Mouse (Mus musculus) E14TG2a.4 (cell line): Measurements from ENCODE around the gene Arhgef3.
A peak's percentile ranks its signal among the peaks of the same experiment; 100 is the strongest.

Experiments
- H3K27me3 ChIP-seq: 2 replicates; pipeline ENCODE4 v1.6.1; 2014; ENCODE audit warnings: low read length, control low read depth; ENCODE audit not compliant: insufficient read depth
- H3K36me3 ChIP-seq: 2 replicates; pipeline ENCODE4 v1.6.1; 2014; ENCODE audit warnings: low read length, control low read depth; ENCODE audit not compliant: insufficient read depth
- H3K4me1 ChIP-seq: replicated peaks from 2 replicates; pipeline ENCODE4 v1.6.1; 2014; ENCODE audit warnings: low read depth, low read length, control low read depth
- H3K4me3 ChIP-seq: replicated peaks from 2 replicates; pipeline ENCODE4 v1.5.1; 2014; ENCODE audit warnings: mild to moderate bottlenecking, low read length
- H3K9me3 ChIP-seq: 2 replicates; pipeline ENCODE4 v1.6.1; 2014; ENCODE audit warnings: low read length, control low read depth
- CTCF ChIP-seq: conservative IDR thresholded peaks from 2 replicates; pipeline ENCODE4 v1.5.1; 2014; ENCODE audit warnings: low read length
- NANOG ChIP-seq: IDR thresholded peaks from 2 replicates; pipeline ENCODE4 v1.6.1; 2014; ENCODE audit warnings: borderline replicate concordance, low read length, mixed read lengths
- POU5F1 ChIP-seq: IDR thresholded peaks from 2 replicates; pipeline ENCODE4 v1.6.1; 2014; ENCODE audit warnings: low read length, borderline replicate concordance

Gene Arhgef3

DNA sequence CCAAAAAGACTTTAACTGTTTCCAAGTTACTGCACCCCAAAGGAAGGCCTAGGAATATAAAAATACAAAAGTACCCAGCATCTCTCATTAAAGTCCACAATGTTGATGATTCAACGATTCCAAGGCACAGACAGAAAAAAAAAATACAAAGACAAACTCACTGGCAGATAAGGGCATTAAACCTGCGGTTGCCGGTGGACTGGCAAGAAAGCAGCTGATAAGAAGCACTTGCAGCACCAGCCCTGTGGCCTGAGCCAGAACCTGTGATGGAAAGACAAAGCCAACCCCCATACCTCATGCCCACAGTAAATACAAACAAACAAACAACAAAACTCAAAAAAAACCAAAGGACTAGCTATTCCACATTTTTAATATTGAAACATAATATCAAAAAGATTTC is 295.0 kb downstream of the Arhgef3 start:
- Histone ChIP-seq H3K36me3 (peaks cover 30% of the 10 kb centered on the region), H3K9me3 (no peaks in the 10 kb centered on the region), H3K27me3 (no peaks in the 10 kb centered on the region), H3K4me3 (no peak overlapping the region), H3K4me1 (peaks cover 3% of the 10 kb centered on the region; the same call in 1 of the 2 replicates)
- no peak for TF ChIP-seq POU5F1
- TF ChIP-seq NANOG, result no peak
- no peak for TF ChIP-seq CTCF

DNA sequence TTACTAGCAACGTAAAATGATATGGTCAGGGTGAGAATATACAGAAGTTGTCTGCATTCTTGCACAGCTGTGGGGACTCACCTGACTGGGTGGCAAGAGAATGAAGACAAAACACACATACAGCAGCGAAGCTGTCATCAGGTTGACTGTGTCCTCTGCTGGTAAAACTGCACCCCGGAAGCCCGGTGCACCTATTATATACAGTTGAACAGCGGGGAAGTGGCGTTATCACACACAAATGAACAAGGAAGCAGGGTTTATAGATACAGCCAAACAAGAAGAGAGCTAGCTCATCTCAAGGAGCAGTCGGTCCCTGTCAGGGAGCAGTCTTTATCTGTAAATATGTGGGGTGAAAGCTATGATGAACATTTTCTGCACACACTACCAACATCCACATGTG is 296.8 kb downstream of the Arhgef3 start:
- no peaks in the 10 kb centered on the region for H3K9me3 ChIP-seq
- peaks cover 21% of the 10 kb centered on the region for H3K36me3 ChIP-seq
- no peaks in the 10 kb centered on the region for H3K27me3 ChIP-seq
- H3K4me1 ChIP-seq, result peaks cover 9% of the 10 kb centered on the region
- TF ChIP-seq CTCF, result no peak
- TF ChIP-seq NANOG, result no peak
- TF ChIP-seq POU5F1, result no peak
- no peak overlapping the region for H3K4me3 ChIP-seq

DNA sequence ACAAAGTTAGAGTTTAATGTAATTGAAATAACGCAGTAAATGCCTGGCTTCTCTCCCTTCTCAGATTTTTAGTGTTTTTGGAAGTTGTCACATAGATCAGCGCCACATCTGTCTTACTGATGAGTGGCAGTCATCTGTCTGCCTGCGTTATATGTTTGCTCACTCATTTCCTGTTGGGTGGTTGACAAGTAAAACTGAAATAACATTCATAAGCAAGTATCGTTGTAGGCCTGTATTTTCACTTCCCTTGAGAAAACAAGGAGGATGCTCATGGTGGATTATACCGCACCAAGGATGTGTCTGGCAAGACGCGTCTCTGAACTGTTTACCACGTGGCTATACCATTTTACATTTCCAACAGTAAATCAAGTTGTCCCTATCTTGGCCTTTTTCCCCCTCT is 298.0 kb downstream of the Arhgef3 start:
- no peaks in the 10 kb centered on the region for H3K27me3 ChIP-seq
- peaks cover 25% of the 10 kb centered on the region for H3K36me3 ChIP-seq
- no peaks in the 10 kb centered on the region for H3K9me3 ChIP-seq
- peaks cover 9% of the 10 kb centered on the region for H3K4me1 ChIP-seq
- H3K4me3 ChIP-seq, result no peak overlapping the region
- no peak for TF ChIP-seq CTCF
- no peak for TF ChIP-seq POU5F1
- TF ChIP-seq NANOG, result no peak

DNA sequence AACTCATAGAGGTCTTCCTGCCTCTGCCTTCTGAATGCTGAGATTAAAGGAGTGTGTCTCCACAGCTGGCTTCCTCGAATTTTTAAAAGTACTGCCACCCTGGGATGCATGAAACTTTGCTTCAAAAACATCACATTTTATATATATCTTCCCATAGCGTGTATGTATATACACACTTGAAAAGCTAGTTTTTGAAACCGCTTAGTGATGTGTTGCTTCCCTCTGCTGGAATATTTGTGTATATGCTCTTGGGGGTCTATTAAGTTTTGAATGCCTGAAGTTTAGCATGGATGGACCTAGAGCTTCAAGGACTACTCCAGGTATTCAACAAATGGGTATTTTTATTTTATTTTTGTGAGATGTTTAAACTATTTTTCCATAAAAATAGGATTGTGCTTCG is 299.3 kb downstream of the Arhgef3 start:
- TF ChIP-seq POU5F1, result no peak
- peak; percentile 48 for TF ChIP-seq CTCF
- TF ChIP-seq NANOG, result no peak
- no peak overlapping the region for H3K4me3 ChIP-seq
- H3K9me3 ChIP-seq, result no peaks in the 10 kb centered on the region
- H3K4me1 ChIP-seq, result peaks cover 6% of the 10 kb centered on the region; the same call in 1 of the 2 replicates
- peaks cover 30% of the 10 kb centered on the region for H3K36me3 ChIP-seq
- no peaks in the 10 kb centered on the region for H3K27me3 ChIP-seq

DNA sequence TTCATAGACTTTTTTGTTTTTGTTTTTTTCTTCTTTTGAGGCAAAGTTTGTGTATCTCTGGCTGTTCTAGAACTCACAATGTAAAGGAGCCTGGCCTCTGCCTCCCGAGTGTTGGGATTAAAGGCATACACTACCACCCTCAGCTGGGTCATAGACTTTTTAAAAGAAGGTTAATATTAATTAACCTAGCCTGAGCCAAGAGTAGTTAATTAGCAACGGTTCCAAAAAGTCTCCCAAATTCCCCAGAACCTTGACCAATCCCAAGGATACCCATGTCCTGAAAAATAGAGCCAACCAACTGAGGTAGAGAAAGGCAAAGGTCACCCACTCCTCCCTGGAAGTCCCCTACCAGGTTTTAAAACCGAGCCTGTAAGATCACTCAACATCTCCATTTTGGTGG is 306.1 kb downstream of the Arhgef3 start:
- H3K9me3 ChIP-seq, result peaks cover 7% of the 10 kb centered on the region
- TF ChIP-seq CTCF, result no peak
- peaks cover 23% of the 10 kb centered on the region for H3K4me1 ChIP-seq
- peaks cover 70% of the 10 kb centered on the region for H3K36me3 ChIP-seq
- H3K4me3 ChIP-seq, result no peak overlapping the region
- H3K27me3 ChIP-seq, result no peaks in the 10 kb centered on the region

DNA sequence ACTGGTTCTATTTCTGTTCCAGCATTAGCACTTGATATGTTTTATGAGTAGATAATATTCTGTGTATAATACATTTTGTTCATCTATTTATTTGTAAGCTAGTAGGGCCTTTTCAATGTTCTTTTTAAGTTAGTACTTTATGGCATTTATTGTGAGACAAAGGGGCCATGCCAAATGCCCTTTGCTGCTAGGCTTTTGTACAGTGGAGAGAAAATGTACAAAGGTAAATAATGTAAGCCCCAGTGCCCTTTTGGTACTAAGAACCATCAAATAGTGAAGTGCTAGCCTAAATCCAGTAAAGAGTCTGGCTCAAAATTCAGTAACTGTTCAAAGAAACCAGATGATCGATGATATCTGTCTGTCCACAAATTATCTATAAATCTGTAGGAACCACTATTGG is 307.6 kb downstream of the Arhgef3 start:
- H3K27me3 ChIP-seq, result no peaks in the 10 kb centered on the region
- H3K4me1 ChIP-seq, result peaks cover 32% of the 10 kb centered on the region
- H3K9me3 ChIP-seq, result peaks cover 7% of the 10 kb centered on the region
- peaks cover 77% of the 10 kb centered on the region for H3K36me3 ChIP-seq
- no peak overlapping the region for H3K4me3 ChIP-seq
- no peak for TF ChIP-seq POU5F1
- no peak for TF ChIP-seq NANOG
- no peak for TF ChIP-seq CTCF

DNA sequence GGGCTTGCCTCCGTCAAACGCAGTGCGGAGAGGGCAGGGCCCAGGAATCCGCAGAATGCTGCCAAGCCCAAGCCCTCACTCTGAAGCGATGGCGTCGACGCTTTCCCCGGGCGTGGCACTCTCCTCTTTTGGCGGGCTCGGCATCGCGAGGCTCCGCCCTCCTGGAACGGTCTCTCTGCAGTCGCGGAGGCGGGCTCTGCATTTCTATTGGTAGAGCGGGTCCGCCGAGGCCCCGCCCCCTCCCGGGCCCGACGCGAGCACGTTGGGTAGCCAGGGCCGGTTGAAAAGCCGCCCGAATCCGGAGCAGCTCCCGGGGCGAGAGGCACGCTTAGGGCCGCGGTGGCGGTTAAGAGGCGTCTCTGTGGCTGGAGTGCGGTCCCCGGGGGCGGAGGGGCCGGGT is 313.9 kb downstream of the Arhgef3 start, which contains the start of gene Fam208a:
TSS of gene Fam208a (plus strand) at position 262 of the 400 bp plus-strand sequence.
- peaks cover 73% of the 10 kb centered on the region for H3K36me3 ChIP-seq
- no peaks in the 10 kb centered on the region for H3K27me3 ChIP-seq
- H3K4me1 ChIP-seq, result peaks cover 54% of the 10 kb centered on the region
- H3K9me3 ChIP-seq, result peaks cover 7% of the 10 kb centered on the region
- TF ChIP-seq CTCF, result no peak
- TF ChIP-seq POU5F1, result no peak
- no peak for TF ChIP-seq NANOG
- H3K4me3 ChIP-seq, result peak within 1 kb of the TSS; percentile 94

DNA sequence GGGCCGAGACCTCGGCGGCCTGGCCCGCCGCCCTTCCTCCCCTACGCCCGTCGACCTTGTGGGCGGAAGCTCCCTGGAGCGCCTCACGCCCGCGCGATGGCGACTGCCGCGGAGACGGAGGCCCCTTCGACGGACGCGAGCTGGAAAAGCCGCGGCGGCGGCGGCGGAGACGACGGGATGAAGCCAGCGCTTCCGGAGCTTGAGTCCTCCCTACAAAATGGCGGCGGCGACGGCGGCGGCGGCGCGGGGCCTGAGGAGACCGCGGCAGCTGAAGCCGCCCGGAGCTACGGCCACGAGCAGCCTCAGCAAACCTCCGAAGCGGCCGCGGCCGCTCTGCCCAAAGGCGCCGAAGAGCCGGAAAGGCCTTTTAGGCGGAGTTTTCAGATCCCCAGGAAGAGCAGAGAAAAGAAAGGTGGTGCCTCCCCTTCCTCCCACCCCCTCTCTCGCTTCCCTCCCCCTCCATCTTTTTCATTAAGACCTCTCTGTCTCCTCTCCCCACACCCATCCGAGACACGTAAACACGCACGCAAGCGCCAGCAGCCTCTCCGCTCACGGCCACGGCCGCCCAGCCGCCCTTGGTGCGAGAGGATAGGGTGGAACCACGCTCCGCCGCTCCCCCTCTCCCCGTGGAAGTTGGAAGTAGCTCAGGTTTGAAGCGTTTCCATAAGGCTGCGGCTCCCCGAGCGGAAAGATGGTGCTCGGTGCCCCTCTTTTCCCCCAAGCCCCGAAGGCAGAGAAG is 314.4 kb downstream of the Arhgef3 start:
- Histone ChIP-seq H3K9me3 (peaks cover 7% of the 10 kb centered on the region), H3K36me3 (peaks cover 77% of the 10 kb centered on the region), H3K4me1 (peaks cover 54% of the 10 kb centered on the region), H3K4me3 (peak overlapping the region; percentile 94), H3K27me3 (no peaks in the 10 kb centered on the region)
- TF ChIP-seq NANOG, result no peak
- TF ChIP-seq CTCF, result no peak

DNA sequence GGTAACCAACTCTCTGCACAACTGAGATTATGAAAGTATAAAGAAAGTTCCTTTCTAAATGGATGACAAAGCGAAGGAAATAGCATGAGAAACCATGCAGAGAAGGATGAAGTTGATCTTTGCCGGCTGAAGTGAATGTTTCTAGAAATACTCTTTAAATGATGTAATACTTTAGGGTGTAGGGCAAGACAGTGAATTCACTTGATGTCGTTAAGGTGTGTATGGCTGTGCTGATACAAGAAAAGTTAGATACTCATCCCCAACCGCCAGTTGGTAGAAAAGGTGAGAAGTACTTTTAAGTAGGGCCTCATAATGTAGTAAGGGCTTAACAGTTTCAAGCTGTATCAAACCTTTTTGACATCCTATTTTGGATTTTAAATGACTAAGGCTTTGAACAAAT is 315.6 kb downstream of the Arhgef3 start:
- no peaks in the 10 kb centered on the region for H3K9me3 ChIP-seq
- TF ChIP-seq POU5F1, result no peak
- TF ChIP-seq NANOG, result no peak
- TF ChIP-seq CTCF, result no peak
- peaks cover 76% of the 10 kb centered on the region for H3K36me3 ChIP-seq
- H3K4me1 ChIP-seq, result peaks cover 55% of the 10 kb centered on the region
- H3K4me3 ChIP-seq, result peak overlapping the region; percentile 94
- no peaks in the 10 kb centered on the region for H3K27me3 ChIP-seq
